Mouse (Mus musculus) megakaryocyte-erythroid progenitor cell, adult 5-6 weeks (primary cell): ENCODE data around the gene Vmn1r33. TPM values are rescaled to one million over a fixed set of nuclear protein-coding genes. Genes with fewer than 3 reads are reported as not detected.
"Not testable (repeated sequence)": the region's sequence is repeated elsewhere in the genome, so short reads cannot be mapped to it uniquely, and the experiment has no call there.

Source experiments
- ATAC-seq: replicated peaks from 2 replicates; pipeline ENCODE4 v1.8.0; 2016; ENCODE audit warnings: mild to moderate bottlenecking, inconsistent platforms; ENCODE audit not compliant: severe bottlenecking, poor library complexity, low FRiP score, low TSS enrichment
- total RNA-seq, 2 experiments: library from RNA; stranded (forward) in 1 of 2; stranded (reverse) in 1 of 2; fragments of 200-1000, 215-1000 nt in 1 of 2; fragments of >200 nt in 1 of 2; fragmentation: Nextera tagmentation in 1 of 2; gene quantifications; 2 replicates each; pipeline ENCODE4 v1.2.3; 2014 to 2017

The Vmn1r33 gene
- total RNA-seq (2014; fragmentation: Nextera tagmentation) (not detected in 2 replicates), total RNA-seq (2017) (not detected in 2 replicates)

- not testable (repeated sequence) for ATAC-seq
Measured at GRCm38 (mm10) chr6:66618182-66618581, at the start of gene Vmn1r33. Vmn1r33 (minus strand) TSS chr6:66618282.

- no peak for ATAC-seq
Measured at GRCm38 (mm10) chr6:66643779-66644178, 25.7 kb upstream of the Vmn1r33 start, which contains the start of gene Vmn1r34. Vmn1r34 (minus strand) TSS chr6:66643879.

- ATAC-seq: no peak
Measured at GRCm38 (mm10) chr6:66595804-66596203, 22.3 kb downstream of the Vmn1r33 start.

Other genes starting within 250 kb of the Vmn1r33 start
- gene Mad2l1, start 82.9 kb downstream of the Vmn1r33 start, total RNA-seq (2014; fragmentation: Nextera tagmentation): 92.8 and 111 TPM in 2 replicates
- 104 and 127 TPM in 2 replicates for gene Mad2l1, start 82.9 kb downstream of the Vmn1r33 start, total RNA-seq (2017)
- gene Vmn1r32, start 58.2 kb downstream of the Vmn1r33 start, total RNA-seq (2014; fragmentation: Nextera tagmentation): not detected in 2 replicates
- not detected in 2 replicates for gene Vmn1r32, start 58.2 kb downstream of the Vmn1r33 start, total RNA-seq (2017)
- not detected in 2 replicates for gene Vmn1r34, start 25.6 kb upstream of the Vmn1r33 start, total RNA-seq (2014; fragmentation: Nextera tagmentation)
- not detected in 2 replicates for gene Vmn1r34, start 25.6 kb upstream of the Vmn1r33 start, total RNA-seq (2017)
- not detected in 2 replicates for gene Vmn1r35, start 67.6 kb upstream of the Vmn1r33 start, total RNA-seq (2014; fragmentation: Nextera tagmentation)
- gene Vmn1r35, start 67.6 kb upstream of the Vmn1r33 start, total RNA-seq (2017): not detected in 2 replicates
- not detected in 2 replicates for gene Vmn1r36, start 100.9 kb upstream of the Vmn1r33 start, total RNA-seq (2014; fragmentation: Nextera tagmentation)
- not detected in 2 replicates for gene Vmn1r36, start 100.9 kb upstream of the Vmn1r33 start, total RNA-seq (2017)
- not detected in 2 replicates for gene Vmn1r37, start 111.1 kb upstream of the Vmn1r33 start, total RNA-seq (2014; fragmentation: Nextera tagmentation)
- not detected in 2 replicates for gene Vmn1r37, start 111.1 kb upstream of the Vmn1r33 start, total RNA-seq (2017)
- gene Vmn1r38, start 164.3 kb upstream of the Vmn1r33 start, total RNA-seq (2014; fragmentation: Nextera tagmentation): not detected in 2 replicates
- not detected in 2 replicates for gene Vmn1r38, start 164.3 kb upstream of the Vmn1r33 start, total RNA-seq (2017)
- gene Vmn1r39, start 192.3 kb upstream of the Vmn1r33 start, total RNA-seq (2014; fragmentation: Nextera tagmentation): not detected in 2 replicates
- not detected in 2 replicates for gene Vmn1r39, start 192.3 kb upstream of the Vmn1r33 start, total RNA-seq (2017)